Mouse (Mus musculus) granulocyte monocyte progenitor cell, adult 5-6 weeks (primary cell): ENCODE data around the gene Tbxas1. TPM values are rescaled to one million over a fixed set of nuclear protein-coding genes. Genes with fewer than 3 reads are reported as not detected.

Experiments used
- ATAC-seq: replicated peaks from 2 replicates; pipeline ENCODE4 v1.8.0; 2016; ENCODE audit warnings: mild to moderate bottlenecking, moderate TSS enrichment, inconsistent platforms; ENCODE audit not compliant: poor library complexity, severe bottlenecking
- total RNA-seq, 2 experiments: library from RNA; stranded (forward) in 1 of 2; stranded (reverse) in 1 of 2; fragments of 200-712, 200-1000 nt in 1 of 2; fragments of >200 nt in 1 of 2; fragmentation: Nextera tagmentation in 1 of 2; gene quantifications; 2 replicates each; pipeline ENCODE4 v1.2.3; 2014 to 2017

The Tbxas1 gene
- total RNA-seq, 2 experiments from 2014 or later: 12.4 to 15.0 TPM

DNA sequence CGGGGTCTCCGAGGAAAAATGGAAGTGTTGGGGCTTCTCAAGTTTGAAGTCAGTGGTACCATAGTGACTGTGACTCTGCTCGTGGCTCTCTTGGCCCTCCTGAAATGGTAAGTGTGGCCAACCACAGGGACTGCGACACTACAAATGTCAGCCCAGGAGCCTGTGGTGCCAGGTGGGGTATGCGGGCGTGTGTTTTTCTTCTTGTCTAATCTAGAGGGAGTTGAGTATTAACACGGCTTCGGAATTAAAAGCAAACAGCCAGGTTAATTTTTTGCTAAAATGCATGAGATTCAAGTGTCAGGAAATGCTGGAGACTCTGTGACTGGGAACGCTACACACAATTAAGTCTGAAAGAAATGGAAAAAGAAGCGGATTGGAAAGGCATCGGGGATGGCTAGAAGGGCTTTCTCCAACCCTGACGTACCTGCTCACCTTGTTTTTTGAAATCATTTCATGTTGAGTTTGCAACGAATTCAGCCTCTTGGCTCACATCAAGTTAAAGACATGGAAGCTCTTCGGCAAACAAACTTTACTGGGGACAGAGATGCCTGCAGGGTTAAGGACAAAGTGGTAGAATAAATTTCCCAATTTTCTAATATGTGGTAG lies 44.0 kb downstream of the Tbxas1 start:
- ATAC-seq: peak; percentile 62

DNA sequence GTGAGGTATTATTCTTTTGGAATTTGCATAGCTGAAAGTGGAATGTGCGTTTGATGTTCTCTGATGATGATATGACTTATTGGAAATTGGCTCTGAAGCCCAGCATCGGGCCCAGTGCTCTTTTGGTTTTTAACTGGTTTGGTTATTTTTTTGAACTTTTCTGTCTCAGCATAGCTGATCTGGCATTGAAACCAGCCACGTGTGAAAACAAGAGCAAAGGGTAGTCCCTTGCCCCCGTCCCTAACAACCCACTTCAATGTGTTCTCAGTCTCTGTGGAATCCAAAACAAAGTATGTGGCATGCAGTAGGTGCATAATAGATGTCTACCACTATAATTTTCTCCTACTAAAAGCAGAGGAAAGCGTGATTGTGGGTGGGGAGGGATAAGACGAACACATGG lies 44.9 kb downstream of the Tbxas1 start:
- no peak for ATAC-seq

DNA sequence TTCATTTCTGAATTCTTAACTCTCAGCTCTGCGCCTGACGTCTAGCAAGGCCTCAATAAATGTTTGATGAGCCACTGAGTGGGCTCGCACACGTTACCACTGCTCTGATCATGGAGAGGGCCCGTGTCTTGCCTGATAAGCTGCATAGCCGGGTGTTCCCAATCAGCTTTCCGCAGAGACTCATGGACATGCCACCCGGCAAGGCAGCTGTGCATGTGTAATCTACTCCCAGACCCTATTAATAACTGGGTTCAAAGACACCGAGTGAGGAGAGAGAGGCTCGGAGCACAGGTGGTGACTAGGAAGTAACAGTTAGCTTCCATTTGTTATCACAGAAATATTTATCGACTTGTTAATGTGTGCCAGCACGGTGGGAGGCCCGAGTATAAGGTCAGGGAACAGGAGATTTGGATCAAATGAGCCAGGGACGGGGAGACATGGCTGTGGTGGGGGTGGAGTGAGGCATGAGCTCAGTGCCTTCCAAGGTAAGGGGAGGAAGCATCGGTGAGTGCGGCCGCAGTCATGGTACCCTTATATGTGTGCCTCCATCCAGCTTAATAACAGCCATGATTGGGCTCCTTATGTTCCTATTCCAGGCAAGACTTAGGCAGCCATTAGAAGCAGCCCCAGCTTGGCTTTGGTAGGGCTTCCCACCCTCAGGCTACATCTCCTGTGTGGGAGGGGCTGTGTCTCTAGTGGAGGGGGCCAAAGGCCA lies 46.0 kb downstream of the Tbxas1 start:
- ATAC-seq: no peak

DNA sequence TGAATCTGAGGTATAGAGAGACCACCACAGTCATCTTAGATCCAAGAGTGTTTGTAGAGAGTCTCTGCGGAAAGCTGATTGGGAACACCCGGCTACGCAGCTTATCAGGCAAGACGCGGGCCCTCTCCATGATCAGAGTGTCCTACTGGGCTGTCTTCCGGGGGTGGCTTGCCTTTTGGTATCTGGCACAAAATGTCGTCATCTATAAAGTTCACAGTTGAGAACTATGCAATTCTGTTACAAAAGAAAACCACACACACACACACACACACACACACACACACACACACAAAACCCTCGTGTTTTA lies 46.6 kb downstream of the Tbxas1 start:
- ATAC-seq: no peak

DNA sequence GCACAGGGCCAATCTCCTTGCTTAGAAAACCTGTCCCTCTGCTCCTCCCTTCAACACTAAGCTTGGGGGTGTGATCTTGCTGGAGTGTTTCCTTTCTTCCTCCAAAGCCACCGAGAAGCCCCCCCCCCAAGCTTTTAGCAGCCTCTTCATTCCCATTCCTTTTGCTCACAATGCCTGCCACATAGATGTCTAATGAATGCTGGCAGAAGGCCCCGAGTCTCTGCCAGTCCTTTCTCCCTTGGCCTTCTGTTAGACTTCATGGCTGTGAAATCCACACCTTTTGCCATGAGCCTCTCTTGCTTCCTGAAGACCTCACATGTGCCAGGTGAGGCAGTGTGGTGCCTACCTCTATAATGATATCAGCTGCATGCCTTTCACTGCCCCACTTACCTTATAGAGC lies 47.3 kb downstream of the Tbxas1 start:
- no peak for ATAC-seq

DNA sequence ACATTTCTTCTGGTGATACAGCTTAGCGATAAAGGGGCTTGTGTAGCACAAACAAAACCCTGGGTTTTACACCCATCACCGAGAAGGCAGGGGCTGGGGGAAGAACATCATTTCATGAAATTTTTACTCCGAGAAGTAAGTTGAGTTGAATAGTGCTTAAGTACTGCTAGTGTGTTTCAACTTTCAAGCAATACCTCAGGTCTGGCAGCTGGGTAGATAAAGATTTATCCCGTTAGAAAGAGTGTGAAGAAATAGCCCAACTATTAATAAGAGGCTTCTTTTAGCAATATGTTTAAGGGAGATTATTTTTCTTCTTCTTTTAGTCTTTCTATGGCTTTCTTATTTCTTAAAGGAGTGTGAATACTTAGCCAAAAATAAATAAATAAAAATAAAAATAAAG lies 48.2 kb downstream of the Tbxas1 start:
- no peak for ATAC-seq

DNA sequence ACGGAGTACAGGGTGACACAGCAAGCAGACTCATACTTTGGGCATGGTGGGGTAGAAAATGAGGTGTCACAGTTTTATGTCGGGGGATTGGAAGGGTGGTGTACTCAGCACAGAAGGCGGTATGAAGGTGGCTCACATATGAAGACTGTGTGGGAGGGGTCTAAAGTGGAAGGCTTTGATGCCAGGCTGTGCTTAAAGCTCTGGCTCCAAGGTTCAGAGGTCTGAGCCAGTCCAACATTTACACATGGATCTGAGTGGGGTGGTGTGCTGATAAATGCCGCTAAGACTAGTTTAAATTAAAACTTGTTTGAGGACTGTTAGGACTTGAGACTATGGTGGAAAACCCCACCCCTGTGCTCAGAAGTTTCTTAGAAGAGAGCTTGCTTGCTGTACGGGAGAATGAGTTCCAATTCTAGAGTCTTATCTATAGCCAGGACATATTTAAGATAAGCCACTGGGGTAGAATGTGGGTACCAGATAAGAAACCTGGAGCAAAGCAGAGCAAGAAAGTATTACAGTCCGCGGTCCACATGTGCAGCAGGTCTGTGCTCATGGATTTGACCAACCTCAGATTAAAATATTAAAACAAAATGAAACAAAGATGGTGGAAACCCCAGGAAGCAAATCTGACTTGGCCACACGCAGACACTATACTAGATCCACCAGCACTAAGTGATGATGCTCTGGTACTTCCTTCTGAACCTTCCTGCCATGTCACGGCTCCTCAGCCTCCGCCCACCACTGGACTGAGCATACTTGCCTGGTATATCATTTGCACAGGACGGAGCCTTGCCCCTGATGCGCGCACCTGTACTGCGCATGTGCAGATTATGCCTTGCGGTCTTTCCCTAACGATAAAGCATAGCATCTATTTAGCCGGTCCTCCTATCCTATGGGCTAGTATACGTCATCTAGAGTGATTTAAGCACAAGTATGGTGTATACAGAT lies 48.9 kb downstream of the Tbxas1 start:
- no peak for ATAC-seq

DNA sequence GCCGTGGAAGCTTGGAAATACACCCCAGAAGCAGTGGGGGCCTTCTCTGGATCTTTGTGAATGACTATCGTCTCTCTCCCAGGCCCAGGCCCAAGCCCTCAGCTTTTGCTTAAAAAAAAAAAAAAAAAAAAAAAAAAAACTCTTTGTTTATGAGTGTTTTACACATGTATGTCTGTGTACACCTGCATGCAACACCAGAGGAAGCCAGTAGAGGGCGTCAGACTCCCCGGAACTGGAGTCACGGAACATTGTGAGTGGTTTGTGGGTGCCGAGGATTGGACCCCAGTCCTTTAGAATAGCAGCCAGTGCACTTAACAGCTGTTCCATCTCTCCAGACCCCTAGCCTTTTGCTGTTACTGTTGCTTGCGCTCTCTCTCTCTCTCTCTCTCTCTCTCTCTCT lies 50.5 kb downstream of the Tbxas1 start:
- no peak for ATAC-seq

DNA sequence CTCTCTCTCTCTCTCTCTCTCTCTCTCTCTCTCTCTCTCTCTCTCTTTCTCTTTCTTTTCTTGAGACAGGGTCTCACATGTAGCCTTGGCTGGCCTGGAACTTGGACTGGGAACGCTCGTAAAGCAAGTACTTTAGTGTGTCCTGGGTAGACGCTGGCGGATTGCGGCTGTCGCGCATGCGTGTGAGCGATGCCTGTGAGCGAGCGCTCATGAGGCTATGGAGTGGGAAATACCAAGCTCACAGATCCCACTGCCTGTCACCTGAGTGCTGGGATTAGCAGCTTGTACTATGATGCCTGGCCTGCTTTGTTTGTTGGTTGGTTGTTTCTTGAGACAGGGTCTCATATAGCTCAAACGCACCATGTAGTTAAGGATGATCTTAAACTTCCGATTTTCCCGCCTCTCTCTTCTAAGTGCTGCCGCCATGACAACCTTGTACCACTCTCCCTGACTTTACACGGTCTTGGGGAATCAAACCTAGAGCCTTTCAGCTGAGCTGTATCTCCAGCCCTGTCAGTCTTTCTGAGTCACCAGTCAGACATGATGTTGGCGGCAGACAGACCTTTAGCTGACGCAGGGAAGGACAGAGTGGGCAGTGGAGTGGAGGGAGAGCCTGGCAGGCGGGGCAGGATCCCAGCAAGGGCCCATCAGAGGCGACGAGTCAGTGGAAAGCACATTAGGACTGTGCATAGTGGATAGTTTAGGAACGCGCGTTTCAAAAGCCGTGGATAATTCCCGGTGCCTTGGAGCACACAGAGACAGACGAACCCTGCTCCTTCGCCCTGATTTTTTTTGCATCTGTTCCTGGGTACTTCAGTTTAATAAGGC lies 51.1 kb downstream of the Tbxas1 start:
- ATAC-seq: no peak

DNA sequence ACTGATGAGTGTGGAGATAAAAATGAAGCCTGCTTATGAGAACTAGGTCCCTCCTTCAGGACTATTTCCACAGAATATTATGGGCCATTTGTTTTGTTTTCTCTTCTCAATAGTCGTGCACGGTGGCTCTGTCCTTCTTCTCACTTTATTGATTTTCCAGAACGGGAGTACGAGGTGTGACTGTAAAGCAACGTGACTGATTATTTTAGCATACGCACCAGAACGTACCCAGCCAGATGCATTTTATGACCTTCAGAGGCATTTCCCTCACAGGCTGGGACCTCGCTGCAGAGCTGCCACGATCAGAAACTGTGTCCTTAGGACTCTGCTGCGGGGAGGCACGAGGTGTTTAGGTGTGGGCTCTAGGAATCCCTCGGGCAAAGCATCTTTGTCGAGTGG lies 51.8 kb downstream of the Tbxas1 start:
- no peak for ATAC-seq

DNA sequence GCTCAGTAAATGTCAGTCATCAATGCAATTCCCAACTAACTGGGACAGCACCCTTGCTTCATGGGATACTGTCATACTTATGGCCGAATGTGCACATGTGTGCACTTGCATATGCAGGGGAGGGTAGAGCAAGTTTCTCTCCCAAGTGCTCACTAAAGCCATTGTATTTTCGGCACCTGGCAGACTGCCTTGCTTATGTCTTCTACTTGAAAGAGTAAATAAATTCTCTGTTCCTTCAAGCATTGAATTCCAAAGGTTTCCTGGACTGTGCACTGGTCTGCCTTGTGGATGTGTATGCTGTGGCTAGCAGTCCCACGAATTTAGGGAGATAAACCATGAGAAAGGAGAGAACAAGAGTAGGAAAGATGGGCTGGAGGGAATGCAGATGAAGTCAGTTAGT lies 53.3 kb downstream of the Tbxas1 start:
- no peak for ATAC-seq

DNA sequence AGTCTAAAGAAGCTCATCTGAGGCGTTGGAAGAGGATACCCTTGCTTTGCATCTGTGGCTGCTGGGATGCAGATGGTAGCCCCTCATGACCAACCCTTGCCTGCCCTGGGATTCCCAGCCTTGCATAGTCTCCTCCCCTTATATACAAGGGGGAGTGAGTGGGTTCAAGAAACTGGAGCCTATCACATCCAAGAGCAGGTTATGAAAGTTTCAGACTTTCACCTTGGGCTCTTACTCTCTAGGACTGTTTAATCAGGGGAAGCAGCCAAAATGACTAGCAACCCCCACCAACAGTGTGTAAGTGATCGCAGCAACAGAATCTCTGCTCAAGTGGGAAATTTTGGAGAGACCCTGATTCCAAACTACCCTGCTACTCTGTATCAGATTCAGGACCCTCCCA lies 60.8 kb downstream of the Tbxas1 start:
- ATAC-seq: no peak

DNA sequence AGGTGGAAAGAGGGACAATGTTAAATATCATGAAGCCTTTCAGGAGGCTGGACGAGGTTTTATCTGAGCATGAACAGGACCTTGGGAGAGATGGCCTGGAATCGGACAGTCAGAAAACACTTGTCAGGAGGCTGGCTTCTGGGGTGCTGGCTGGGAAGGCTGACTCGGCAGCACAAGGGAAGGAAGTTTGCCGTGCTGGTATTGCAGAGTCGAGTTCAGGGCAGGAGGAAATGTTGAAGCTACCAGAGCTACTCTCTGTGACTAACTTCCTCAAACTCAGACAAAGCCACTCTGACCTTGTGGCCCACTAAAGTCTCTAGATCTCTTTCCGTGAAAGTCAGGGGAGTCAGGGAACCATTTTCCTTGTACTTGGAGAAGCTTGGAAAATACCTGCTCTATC lies 63.2 kb downstream of the Tbxas1 start:
- peak; percentile 60 for ATAC-seq

DNA sequence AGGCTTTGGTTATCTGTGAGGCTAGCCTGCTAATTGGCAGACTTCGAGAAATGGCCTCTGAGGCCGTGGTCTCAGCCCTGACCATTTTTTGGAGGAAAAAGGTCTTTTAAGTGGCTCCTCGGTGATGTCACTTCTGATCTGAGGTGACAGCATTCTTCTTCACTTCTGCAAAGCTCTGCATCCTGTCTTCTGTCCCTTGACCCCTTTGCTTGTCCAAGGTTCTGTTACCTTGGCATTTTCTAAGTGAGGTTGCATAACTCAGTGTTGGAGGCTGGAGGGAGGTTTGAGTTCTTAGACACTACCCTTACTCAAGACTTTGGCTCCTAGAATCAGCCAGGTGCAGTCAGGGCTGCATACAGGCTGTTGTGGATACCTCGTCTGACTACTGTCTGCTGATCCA lies 63.9 kb downstream of the Tbxas1 start:
- ATAC-seq: peak; percentile 27; the same call in 1 of the 2 replicates

DNA sequence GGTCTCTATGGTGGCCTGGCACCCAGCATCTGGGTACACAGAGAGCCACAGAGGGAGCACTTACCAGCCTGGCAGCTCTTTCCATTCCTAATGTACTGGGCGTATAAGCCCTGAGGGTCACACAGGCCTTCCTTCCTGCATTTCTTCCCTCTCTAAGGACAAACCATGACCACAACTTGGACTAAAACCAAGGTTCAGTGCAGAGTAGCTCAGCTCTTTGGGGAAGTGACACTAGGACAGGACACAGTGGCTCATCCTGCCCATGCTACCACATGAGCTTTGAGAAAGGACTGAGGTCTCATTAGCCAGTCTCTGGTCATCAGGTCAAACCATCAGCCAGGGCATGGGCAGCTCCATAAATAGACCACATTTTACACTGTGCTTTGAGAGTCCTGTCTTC lies 65.8 kb downstream of the Tbxas1 start:
- ATAC-seq: peak; percentile 80

DNA sequence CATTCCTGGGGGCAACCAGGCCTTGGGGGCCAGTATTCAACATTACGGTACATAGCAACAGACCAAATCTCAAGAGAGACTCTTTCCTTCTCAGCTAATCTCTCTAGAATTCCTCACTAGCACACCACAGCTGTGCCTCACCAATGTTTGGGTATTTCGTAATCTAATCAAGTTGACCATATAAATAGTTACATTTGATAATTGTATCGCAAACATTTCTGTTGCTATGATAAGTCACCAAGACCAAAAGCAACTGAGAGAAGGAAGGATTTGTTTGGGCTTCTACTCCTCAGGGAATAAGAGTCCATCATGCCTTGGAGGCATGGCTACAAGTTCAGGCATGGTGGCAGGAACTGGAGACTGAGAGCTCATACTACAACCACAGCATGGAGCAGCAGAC lies 67.6 kb downstream of the Tbxas1 start:
- no peak for ATAC-seq

DNA sequence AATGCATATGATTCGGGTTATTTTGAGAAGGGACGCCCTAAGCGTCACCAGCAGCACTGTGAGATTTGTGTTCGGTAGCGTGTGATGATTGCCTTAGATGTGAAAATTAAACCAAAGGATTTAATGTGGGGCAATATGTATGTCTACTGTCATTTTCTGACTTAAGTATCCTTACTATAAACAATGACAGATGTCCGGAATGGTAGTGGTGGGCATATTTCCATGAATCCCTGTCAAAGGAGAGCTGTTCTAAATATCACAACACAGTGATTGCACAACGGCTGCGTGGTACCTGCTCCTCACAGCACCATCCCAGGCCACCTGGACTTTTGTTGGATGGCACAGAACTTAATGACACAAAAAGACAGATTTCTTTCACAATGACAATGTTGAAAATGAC lies 69.2 kb downstream of the Tbxas1 start:
- ATAC-seq: no peak

DNA sequence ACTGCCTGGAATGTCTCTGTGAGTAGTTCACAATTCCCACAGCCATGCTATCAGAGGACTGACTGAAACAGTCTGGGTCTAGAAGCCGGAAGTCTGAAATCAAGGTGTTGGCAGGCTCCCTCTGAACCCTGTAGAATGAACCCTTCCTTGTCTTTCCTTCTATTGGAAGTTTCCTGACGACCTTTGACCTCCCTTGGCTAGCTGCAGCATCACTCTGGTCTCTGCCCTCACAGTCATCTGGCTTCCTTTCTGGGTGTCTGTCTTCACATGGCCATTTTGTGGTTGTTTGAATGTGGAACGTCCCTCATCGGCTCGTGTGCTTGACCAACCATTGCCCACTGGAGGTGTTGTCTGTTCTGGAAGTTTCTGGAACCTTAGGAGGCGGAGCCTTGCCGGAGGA lies 69.6 kb downstream of the Tbxas1 start:
- ATAC-seq: no peak

DNA sequence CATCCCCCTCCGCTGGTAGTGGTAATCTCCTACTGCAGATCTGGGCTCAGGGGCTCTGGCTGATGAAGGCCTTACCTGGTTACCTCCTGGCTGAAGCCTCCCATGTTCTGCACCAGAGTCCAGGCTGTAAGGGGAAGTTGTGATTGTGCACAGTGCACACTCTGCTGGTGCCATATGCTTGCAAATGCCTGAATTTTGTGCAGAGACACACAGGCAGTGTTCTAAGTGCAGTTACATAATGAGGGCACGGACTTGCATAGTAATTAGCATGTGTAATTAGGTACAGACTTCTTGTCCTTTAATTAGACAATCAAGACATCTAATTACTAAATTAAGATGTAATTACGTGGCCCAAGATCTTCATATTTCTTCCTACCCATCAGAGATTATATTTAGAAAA lies 70.5 kb downstream of the Tbxas1 start:
- ATAC-seq: no peak

DNA sequence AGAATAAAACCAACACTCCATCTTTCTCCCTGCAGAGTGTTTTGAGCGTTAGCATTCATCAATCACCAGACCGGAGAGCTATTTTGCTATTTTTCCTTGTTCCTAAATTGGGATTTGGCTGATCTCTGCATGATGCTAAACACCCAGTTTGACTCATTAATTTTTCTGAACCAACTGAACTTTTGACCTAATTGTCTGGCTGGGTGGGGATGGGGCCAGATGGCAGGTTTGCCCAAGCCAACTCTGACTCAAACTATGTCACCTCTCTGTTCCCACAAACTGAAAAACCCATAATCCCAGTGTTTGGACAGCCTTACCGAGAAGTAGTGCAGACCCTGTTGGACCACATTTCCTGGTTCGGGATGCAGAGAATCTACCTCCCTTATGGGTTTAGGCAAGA lies 72.1 kb downstream of the Tbxas1 start:
- no peak for ATAC-seq
